Mouse (Mus musculus) forebrain, embryonic 15.5 days (tissue): ENCODE measurements around the gene Mmp14. TPM values are rescaled to one million over a fixed set of nuclear protein-coding genes. Genes with fewer than 3 reads are reported as not detected.

ENCODE experiments used
- ATAC-seq: fragments of 200-750 bp; cut with Nextera tagmentation; replicated peaks from 2 replicates; pipeline ENCODE4 v1.8.0; 2017; ENCODE audit warnings: mild to moderate bottlenecking, moderate TSS enrichment, moderate library complexity
- H3K27ac ChIP-seq: fragments of 300-500 bp; sonication (generic); replicated peaks from 2 replicates; pipeline ENCODE4 v1.5.1; 2015; ENCODE audit warnings: mild to moderate bottlenecking, inconsistent platforms
- H3K27me3 ChIP-seq: fragments of 300-500 bp; sonication (generic); 2 replicates; pipeline ENCODE4 v1.6.1; 2015; ENCODE audit warnings: inconsistent platforms
- H3K36me3 ChIP-seq: fragments of 300-500 bp; sonication (generic); 2 replicates; pipeline ENCODE4 v1.6.1; 2015; ENCODE audit warnings: mild to moderate bottlenecking, inconsistent platforms
- H3K4me1 ChIP-seq: fragments of 300-500 bp; sonication (generic); 2 replicates; pipeline ENCODE4 v1.6.1; 2015; ENCODE audit warnings: inconsistent platforms
- H3K4me2 ChIP-seq: fragments of 300-500 bp; sonication (generic); replicated peaks from 2 replicates; pipeline ENCODE4 v1.6.1; 2015; ENCODE audit warnings: mild to moderate bottlenecking, inconsistent platforms
- H3K4me3 ChIP-seq: fragments of 300-500 bp; sonication (generic); 2 replicates; pipeline ENCODE4 v1.5.1; 2015; ENCODE audit warnings: mild to moderate bottlenecking, inconsistent platforms
- H3K9ac ChIP-seq: fragments of 300-500 bp; sonication (generic); replicated peaks from 2 replicates; pipeline ENCODE4 v1.6.1; 2015; ENCODE audit warnings: mild to moderate bottlenecking, inconsistent platforms
- H3K9me3 ChIP-seq: fragments of 300-500 bp; sonication (generic); 2 replicates; pipeline ENCODE4 v1.6.1; 2016; ENCODE audit warnings: inconsistent platforms
- WGBS: fragments of 180-500 bp; shearing (Covaris S2); methylation state at CpG from one replicate; pipeline ENCODE4 v1.1.7; 2015; ENCODE audit warnings: mixed read lengths; 5-methylcytosine and 5-hydroxymethylcytosine counted together
- polyA plus RNA-seq: library from polyadenylated mRNA; unstranded; fragments of >200 nt; fragmentation: Nextera tagmentation; extraction: Ambion mirVana; gene quantifications from 2 replicates; pipeline ENCODE4 v1.2.1, GENCODE M21; 2015

Mmp14 gene
- polyA plus RNA-seq, 1 experiment from 2014 or later = 61.7 TPM

- Histone ChIP-seq H3K36me3 (no peaks in the 10 kb centered on the region), H3K9me3 (no peaks in the 10 kb centered on the region), H3K27me3 (no peaks in the 10 kb centered on the region), H3K4me1 (no peaks in the 10 kb centered on the region), H3K9ac (no peak overlapping the region), H3K4me3 (no peak overlapping the region), H3K27ac (no peak overlapping the region), H3K4me2 (no peak overlapping the region)
- WGBS = 63% methylated on average over 2 of the region's 2 CpGs
- ATAC-seq = no peak
These were observed 56.3 kb downstream of the Mmp14 start for GRCm38 (mm10) chr14:54487732-54488131.

- ATAC-seq = no peak
- no peaks in the 10 kb centered on the region for H3K27me3 ChIP-seq
- H3K36me3 ChIP-seq = no peaks in the 10 kb centered on the region
- H3K4me3 ChIP-seq = no peak overlapping the region
- no peaks in the 10 kb centered on the region for H3K4me1 ChIP-seq
- no peak overlapping the region for H3K27ac ChIP-seq
- H3K9me3 ChIP-seq = no peaks in the 10 kb centered on the region
- no peak overlapping the region for H3K9ac ChIP-seq
- H3K4me2 ChIP-seq = no peak overlapping the region
These were observed 56.9 kb downstream of the Mmp14 start for GRCm38 (mm10) chr14:54488350-54488749.

GRCm38 (mm10) chr14:54492345-54493131, 61.1 kb downstream of the Mmp14 start:
- Histone ChIP-seq H3K4me1 (no peaks in the 10 kb centered on the region), H3K4me3 (no peak overlapping the region), H3K36me3 (no peaks in the 10 kb centered on the region), H3K27ac (no peak overlapping the region), H3K9me3 (no peaks in the 10 kb centered on the region), H3K4me2 (no peak overlapping the region), H3K27me3 (no peaks in the 10 kb centered on the region), H3K9ac (no peak overlapping the region)
- WGBS = 66% methylated on average over 18 of the region's 18 CpGs
- 0 out of 2 replicates have a peak, but pooled peaks have one; percentile 43 for ATAC-seq

GRCm38 (mm10) chr14:54493236-54493635, 61.8 kb downstream of the Mmp14 start:
- WGBS = 94% methylated on average over 5 of the region's 5 CpGs
- no peaks in the 10 kb centered on the region for H3K27me3 ChIP-seq
- no peak for ATAC-seq
- H3K27ac ChIP-seq = no peak overlapping the region
- H3K9ac ChIP-seq = no peak overlapping the region
- H3K4me3 ChIP-seq = no peak overlapping the region
- H3K9me3 ChIP-seq = no peaks in the 10 kb centered on the region
- H3K4me1 ChIP-seq = no peaks in the 10 kb centered on the region
- H3K36me3 ChIP-seq = no peaks in the 10 kb centered on the region
- H3K4me2 ChIP-seq = no peak overlapping the region

GRCm38 (mm10) chr14:54494234-54494633, 62.8 kb downstream of the Mmp14 start:
- H3K4me1 ChIP-seq = no peaks in the 10 kb centered on the region
- no peaks in the 10 kb centered on the region for H3K9me3 ChIP-seq
- no peaks in the 10 kb centered on the region for H3K36me3 ChIP-seq
- no peak overlapping the region for H3K9ac ChIP-seq
- no peak overlapping the region for H3K4me2 ChIP-seq
- no peak for ATAC-seq
- no peak overlapping the region for H3K4me3 ChIP-seq
- H3K27ac ChIP-seq = no peak overlapping the region
- H3K27me3 ChIP-seq = no peaks in the 10 kb centered on the region
- WGBS = 0% methylated on average over 3 of the region's 3 CpGs

Other genes with a start within 250 kb of the Mmp14 start
- gene Dad1, start 177.5 kb upstream of the Mmp14 start, polyA plus RNA-seq = 286 and 291 TPM in 2 replicates
- gene Abhd4, start 177.4 kb upstream of the Mmp14 start, polyA plus RNA-seq = 47.7 and 53.9 TPM in 2 replicates
- gene Olfr49, start 146.7 kb upstream of the Mmp14 start, polyA plus RNA-seq = not detected in 2 replicates
- gene Oxa1l, start 70.8 kb upstream of the Mmp14 start, polyA plus RNA-seq = 47.9 and 48.1 TPM in 2 replicates
- gene Slc7a7, start 13.8 kb upstream of the Mmp14 start, polyA plus RNA-seq = 5.0 and 5.2 TPM in 2 replicates
- 269 and 282 TPM in 2 replicates for gene Mrpl52, start 4.7 kb upstream of the Mmp14 start, polyA plus RNA-seq
- gene Lrp10, start 32.5 kb downstream of the Mmp14 start, polyA plus RNA-seq = 32.5 and 33.9 TPM in 2 replicates
- gene Rem2, start 44.5 kb downstream of the Mmp14 start, polyA plus RNA-seq = 22.9 and 23.8 TPM in 2 replicates
- 101 and 102 TPM in 2 replicates for gene Prmt5, start 85.9 kb downstream of the Mmp14 start, polyA plus RNA-seq
- gene Haus4, start 123.0 kb downstream of the Mmp14 start, polyA plus RNA-seq = 29.6 and 31.6 TPM in 2 replicates
- 11.1 and 13.1 TPM in 2 replicates for gene Ajuba, start 145.9 kb downstream of the Mmp14 start, polyA plus RNA-seq
- gene 4931414P19Rik, start 174.4 kb downstream of the Mmp14 start, polyA plus RNA-seq = 8.0 and 8.9 TPM in 2 replicates
- 430 and 444 TPM in 2 replicates for gene Psmb5, start 186.4 kb downstream of the Mmp14 start, polyA plus RNA-seq
- gene Psmb11, start 189.8 kb downstream of the Mmp14 start, polyA plus RNA-seq = 0.15 TPM in 1 of 2 replicates, not detected in the other
- gene Gm17606, start 209.3 kb downstream of the Mmp14 start, polyA plus RNA-seq = not detected in 2 replicates
- gene Cdh24, start 209.8 kb downstream of the Mmp14 start, polyA plus RNA-seq = 7.6 and 8.6 TPM in 2 replicates